In the genomic region with DNA sequence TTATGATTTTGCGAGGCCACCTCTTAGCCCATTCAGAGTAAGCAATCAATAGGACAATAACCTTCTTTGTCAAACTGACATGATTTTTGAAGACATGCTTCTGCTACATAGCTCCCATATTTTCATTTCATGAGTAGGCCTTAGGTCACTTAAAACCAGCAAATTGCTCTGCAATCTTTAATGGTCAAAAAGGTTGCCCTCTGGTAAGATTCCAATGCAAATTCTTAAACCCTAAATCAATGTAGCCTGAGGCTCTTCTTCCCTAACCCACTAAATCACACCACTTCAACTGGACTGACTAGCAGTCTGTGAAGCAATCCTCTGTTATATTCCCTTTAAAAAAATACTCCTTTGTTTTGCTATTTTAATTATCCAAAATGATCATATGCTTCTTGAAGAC, we compare ENCODE assay signal across 25 mouse cellular contexts.
"Had no signal": no experiment of that assay in that cellular context is flagged by ENCODE, and none has a peak within 500 bp of the region (broad histone marks: within the 10 kb centered on the region; RNA-seq: fewer than 3 reads in every experiment).

No protein-coding gene starts in this region.

- H3K9ac ChIP-seq: heart, embryonic 12.5 days; hindbrain, embryonic 12.5 days; hindbrain, embryonic 14.5 days; intestine, embryonic 15.5 days; limb, embryonic 13.5 days; limb, embryonic 15.5 days; liver, embryonic 12.5 days had no signal

- ATAC-seq: hindbrain, embryonic 16.5 days; inflammation-experienced regulatory T-cells, adult 6 months; intestine, embryonic 15.5 days; intestine, postnatal 0 days; liver, embryonic 12.5 days had no signal

- H3K27ac ChIP-seq: gastrocnemius, adult 2 months; heart, embryonic 10.5 days; hindbrain, embryonic 10.5 days; hindbrain, embryonic 12.5 days; hindbrain, embryonic 14.5 days; intestine, embryonic 15.5 days; layer of hippocampus, adult 2 months; limb, embryonic 13.5 days; limb, embryonic 15.5 days; liver, embryonic 12.5 days had no signal

- DNase-seq: gastrocnemius, adult 2 months; gastrocnemius, postnatal 10 days; gastrocnemius, postnatal 25 days; heart, adult 18-20 months; heart, postnatal 10 days; heart, postnatal 4 days; kidney, adult 18-20 months; kidney, adult 8-10 months; kidney, postnatal 10 days; kidney, postnatal 25 days; kidney, postnatal 4 days; left cerebral cortex, postnatal 4 days had no signal

- H3K36me3 ChIP-seq: heart, embryonic 10.5 days; heart, embryonic 12.5 days; hindbrain, embryonic 10.5 days; hindbrain, embryonic 12.5 days; intestine, embryonic 15.5 days; limb, embryonic 13.5 days; limb, embryonic 15.5 days; liver, embryonic 12.5 days had no signal

- H3K4me3 ChIP-seq: gastrocnemius, adult 2 months; heart, embryonic 10.5 days; heart, embryonic 12.5 days; hindbrain, embryonic 10.5 days; hindbrain, embryonic 12.5 days; intestine, embryonic 15.5 days; layer of hippocampus, adult 2 months; limb, embryonic 13.5 days; limb, embryonic 15.5 days; liver, embryonic 12.5 days had no signal

- H3K4me2 ChIP-seq: heart, embryonic 12.5 days; hindbrain, embryonic 12.5 days; hindbrain, embryonic 14.5 days; intestine, embryonic 15.5 days; limb, embryonic 13.5 days; limb, embryonic 15.5 days; liver, embryonic 12.5 days had no signal

- H3K27me3 ChIP-seq: heart, embryonic 12.5 days; hindbrain, embryonic 12.5 days; intestine, embryonic 15.5 days; limb, embryonic 13.5 days; limb, embryonic 15.5 days; liver, embryonic 12.5 days had no signal

- H3K9me3 ChIP-seq: heart, embryonic 10.5 days; heart, embryonic 12.5 days; hindbrain, embryonic 10.5 days; hindbrain, embryonic 12.5 days; intestine, embryonic 15.5 days; limb, embryonic 13.5 days; limb, embryonic 15.5 days; liver, embryonic 12.5 days had no signal

- H3K4me1 ChIP-seq: heart, embryonic 10.5 days; heart, embryonic 12.5 days; hindbrain, embryonic 10.5 days; hindbrain, embryonic 12.5 days; intestine, embryonic 15.5 days; limb, embryonic 13.5 days; limb, embryonic 15.5 days; liver, embryonic 12.5 days had no signal
